Mouse (Mus musculus) liver, postnatal 0 days (tissue): Measurements from ENCODE around the gene Atp6v1c2. TPM values are rescaled to one million over a fixed set of nuclear protein-coding genes. Genes with fewer than 3 reads are reported as not detected.

Experiments used
- ATAC-seq: fragments of 200-750 bp; cut with Nextera tagmentation; 2 replicates; pipeline ENCODE4 v1.8.0; 2017; ENCODE audit warnings: mild to moderate bottlenecking, moderate library complexity
- DNase-seq: peaks from one replicate; pipeline ENCODE4 v3.0.0-alpha.2; 2016
- H3K27ac ChIP-seq: fragments of 300-500 bp; sonication (generic); 2 replicates; pipeline ENCODE4 v1.5.1; 2014; ENCODE audit warnings: antibody characterized with exemption, moderate library complexity, mild to moderate bottlenecking, low read depth
- H3K27me3 ChIP-seq: fragments of 300-500 bp; sonication (generic); 2 replicates; pipeline ENCODE4 v1.6.1; 2014; ENCODE audit warnings: low read length, control low read depth, mixed read lengths; ENCODE audit not compliant: insufficient read depth
- H3K36me3 ChIP-seq: fragments of 300-500 bp; sonication (generic); replicated peaks from 2 replicates; pipeline ENCODE4 v1.6.1; 2014; ENCODE audit warnings: mild to moderate bottlenecking, control low read depth, low read length, moderate library complexity, mixed read lengths; ENCODE audit not compliant: insufficient read depth
- H3K4me1 ChIP-seq: fragments of 300-500 bp; sonication (generic); 2 replicates; pipeline ENCODE4 v1.6.1; 2014; ENCODE audit warnings: antibody characterized with exemption, mild to moderate bottlenecking, control low read depth; ENCODE audit not compliant: insufficient read depth
- H3K4me2 ChIP-seq: fragments of 300-500 bp; sonication (generic); 2 replicates; pipeline ENCODE4 v1.6.1; 2014; ENCODE audit warnings: low read depth, mild to moderate bottlenecking, low read length, moderate library complexity, mixed read lengths
- H3K4me3 ChIP-seq: fragments of 300-500 bp; sonication (generic); 2 replicates; pipeline ENCODE4 v1.5.1; 2014; ENCODE audit warnings: low read depth, low read length
- H3K9ac ChIP-seq: fragments of 300-500 bp; sonication (generic); replicated peaks from 2 replicates; pipeline ENCODE4 v1.6.1; 2014; ENCODE audit warnings: mild to moderate bottlenecking, moderate library complexity
- H3K9me3 ChIP-seq: fragments of 300-500 bp; sonication (generic); 2 replicates; pipeline ENCODE4 v1.6.1; 2016; ENCODE audit warnings: mild to moderate bottlenecking, control low read depth, low read length, mixed read lengths
- CTCF ChIP-seq: sonication (generic); IDR thresholded peaks from 2 replicates; pipeline ENCODE4 v1.5.1; 2016; ENCODE audit warnings: antibody characterized with exemption, low read depth
- EP300 ChIP-seq: IDR thresholded peaks from 2 replicates; pipeline ENCODE4 v1.6.1; 2016; ENCODE audit warnings: antibody characterized with exemption, low read depth, mild to moderate bottlenecking
- WGBS: fragments of 180-500 bp; shearing (Covaris S2); extraction: QIAGEN DNeasy Blood & Tissue Kit; methylation state at CpG from one replicate; pipeline ENCODE4 v1.1.7; 2014; ENCODE audit not compliant: insufficient replicate concordance; 5-methylcytosine and 5-hydroxymethylcytosine counted together
- microRNA-seq: library from miRNA; unstranded; fragments of <30 nt; microRNA quantifications from one replicate; pipeline ENCODE4, GENCODE M21; 2016
- polyA plus RNA-seq: library from polyadenylated mRNA; unstranded; fragments of >200 nt; fragmentation: Nextera tagmentation; extraction: Ambion mirVana; gene quantifications from 2 replicates; pipeline ENCODE4 v1.2.1, GENCODE M21; 2015

Atp6v1c2 gene
- polyA plus RNA-seq, 1 experiment from 2014 or later, result 0.18 TPM

DNA sequence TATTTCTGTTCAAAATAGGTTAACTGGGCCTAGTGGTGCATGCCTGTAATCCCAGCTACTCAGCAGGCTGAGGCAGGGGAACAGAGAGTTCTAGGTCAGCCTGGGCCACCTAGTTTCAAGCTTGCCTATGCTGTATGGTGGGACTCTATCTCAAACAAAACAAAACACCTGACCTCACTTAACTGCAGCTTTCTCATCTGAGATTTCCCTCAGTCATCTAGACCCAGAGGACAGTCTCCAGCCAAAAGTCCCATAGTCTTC lies 89.8 kb downstream of the Atp6v1c2 start:
- no peaks in the 10 kb centered on the region for H3K36me3 ChIP-seq
- no peak overlapping the region for H3K27ac ChIP-seq
- DNase-seq, result no peak
- H3K27me3 ChIP-seq, result no peaks in the 10 kb centered on the region
- no peaks in the 10 kb centered on the region for H3K4me1 ChIP-seq
- H3K4me2 ChIP-seq, result no peak overlapping the region
- no peaks in the 10 kb centered on the region for H3K9me3 ChIP-seq
- ATAC-seq, result no peak
- TF ChIP-seq CTCF, result no peak
- no peak for TF ChIP-seq EP300
- no peak overlapping the region for H3K4me3 ChIP-seq
- H3K9ac ChIP-seq, result no peak overlapping the region

GRCm38 (mm10) chr12:17238588-17239427 lies 90.4 kb downstream of the Atp6v1c2 start:
- DNase-seq, result no peak

GRCm38 (mm10) chr12:17235535-17236313 lies 93.4 kb downstream of the Atp6v1c2 start:
- Histone ChIP-seq H3K9ac (no peak overlapping the region), H3K9me3 (no peaks in the 10 kb centered on the region), H3K36me3 (no peaks in the 10 kb centered on the region), H3K27ac (no peak overlapping the region), H3K4me3 (no peak overlapping the region), H3K4me1 (no peaks in the 10 kb centered on the region), H3K27me3 (no peaks in the 10 kb centered on the region), H3K4me2 (no peak overlapping the region)
- ATAC-seq, result no peak
- WGBS, result 54% methylated on average over 11 of the region's 11 CpGs
- no peak for DNase-seq
- no peak for TF ChIP-seq EP300
- TF ChIP-seq CTCF, result no peak

More at GRCm38 (mm10) chr12:17238588-17239427, 90.4 kb downstream of the Atp6v1c2 start:
- Histone ChIP-seq H3K4me3 (no peak overlapping the region), H3K4me1 (no peaks in the 10 kb centered on the region), H3K27ac (no peak overlapping the region), H3K9me3 (no peaks in the 10 kb centered on the region), H3K9ac (no peak overlapping the region), H3K4me2 (no peak overlapping the region), H3K27me3 (no peaks in the 10 kb centered on the region), H3K36me3 (no peaks in the 10 kb centered on the region)
- ATAC-seq, result no peak
- TF ChIP-seq EP300 (no peak), CTCF (no peak)
- WGBS, result 45% methylated on average over 12 of the region's 12 CpGs

Small RNAs within 50 kb of the gene (microRNA-seq; reads per million reads assigned to microRNA genes)
- gene Mir3066, result 12.6 reads per million, percentile 22 among the genes with 10 or more reads in this experiment

Other genes starting within 250 kb of the Atp6v1c2 start
- 0.14 and 0.17 TPM in 2 replicates for gene Kcnf1, start 152.5 kb downstream of the Atp6v1c2 start, polyA plus RNA-seq
- 133 and 141 TPM in 2 replicates for gene Pdia6, start 62.8 kb downstream of the Atp6v1c2 start, polyA plus RNA-seq
- 4.4 and 5.3 TPM in 2 replicates for gene Nol10, start 19.1 kb upstream of the Atp6v1c2 start, polyA plus RNA-seq
- 158 and 161 TPM in 2 replicates for gene Odc1, start 215.4 kb upstream of the Atp6v1c2 start, polyA plus RNA-seq